Mouse (Mus musculus) ES-E14 (cell line): ENCODE measurements around the gene Ensa. TPM values are rescaled to one million over a fixed set of nuclear protein-coding genes. Genes with fewer than 3 reads are reported as not detected.

ENCODE experiments used
- DNase-seq: peaks from one replicate; pipeline ENCODE4 v3.0.0-alpha.2; 2013; ENCODE audit warnings: low read depth, low spot score
- H3K27ac ChIP-seq: 2 replicates; pipeline ENCODE4 v1.5.1; 2012; ENCODE audit warnings: low read depth, mild to moderate bottlenecking, low read length, moderate library complexity, mixed read lengths; ENCODE audit not compliant: poor library complexity, insufficient read depth, severe bottlenecking
- H3K36me3 ChIP-seq: 2 replicates; pipeline ENCODE4 v1.6.1; 2012; ENCODE audit warnings: mild to moderate bottlenecking, low read length, moderate library complexity, mixed read lengths; ENCODE audit not compliant: control insufficient read depth, poor library complexity, insufficient read depth, severe bottlenecking
- H3K4me1 ChIP-seq, 2 experiments: fragments of 150-350 bp in 1 of 2; sonication (generic) in 1 of 2; 2 replicates each; pipeline ENCODE4 v1.6.1; 2012; ENCODE audit warnings: low read length in 2 of 2, mild to moderate bottlenecking in 1 of 2, mixed read lengths in 1 of 2; ENCODE audit not compliant: control insufficient read depth in 2 of 2, insufficient read depth in 2 of 2, poor library complexity in 1 of 2
- H3K4me3 ChIP-seq, 2 experiments: fragments of 150-350 bp in 1 of 2; sonication (generic) in 1 of 2; 2 replicates each; pipeline ENCODE4 v1.5.1; 2012; ENCODE audit warnings: low read length in 2 of 2, low read depth in 1 of 2, mild to moderate bottlenecking in 1 of 2, mixed read lengths in 1 of 2; ENCODE audit not compliant: insufficient read depth in 1 of 2, poor library complexity in 1 of 2, severe bottlenecking in 1 of 2
- H3K9ac ChIP-seq: 2 replicates; pipeline ENCODE4 v1.6.1; 2012; ENCODE audit warnings: low read depth, mild to moderate bottlenecking, low read length, mixed read lengths; ENCODE audit not compliant: poor library complexity, insufficient read depth, severe bottlenecking
- H3K9me3 ChIP-seq: fragments of 150-350 bp; sonication (generic); 2 replicates; pipeline ENCODE4 v1.6.1; 2012; ENCODE audit warnings: low read depth, mild to moderate bottlenecking, low read length; ENCODE audit not compliant: control insufficient read depth, insufficient read depth
- CHD2 ChIP-seq: IDR thresholded peaks from 2 replicates; pipeline ENCODE4 v1.6.1; 2014; ENCODE audit warnings: mild to moderate bottlenecking, low read depth, low read length, inconsistent platforms
- HCFC1 ChIP-seq: IDR thresholded peaks from 2 replicates; pipeline ENCODE4 v1.6.1; 2012; ENCODE audit warnings: low read length, inconsistent platforms, borderline replicate concordance; ENCODE audit not compliant: insufficient read depth
- MAFK ChIP-seq: IDR thresholded peaks from 2 replicates; pipeline ENCODE4 v1.6.1; 2014; ENCODE audit warnings: mild to moderate bottlenecking, low read depth, low read length, inconsistent platforms; ENCODE audit not compliant: insufficient read depth
- ZC3H11A ChIP-seq: IDR thresholded peaks from 2 replicates; pipeline ENCODE4 v1.6.1; 2012; ENCODE audit warnings: low read depth, mild to moderate bottlenecking, inconsistent platforms, low read length, borderline replicate concordance
- ZNF384 ChIP-seq: IDR thresholded peaks from 2 replicates; pipeline ENCODE4 v1.6.1; 2012; ENCODE audit warnings: low read depth, low read length, inconsistent platforms
- in situ Hi-C, 2 experiments: fragments of 600-800 bp; cut with MboI; formaldehyde crosslinking; loops; one replicate each; pipeline ENCODE4 v1.15.1; 2025; ENCODE audit warnings: low sequenced_read_pairs in 2 of 2, inconsistent platforms in 1 of 2; ENCODE audit not compliant: unreplicated experiment in 2 of 2
- total RNA-seq: library from RNA; depleted of rRNA; stranded (reverse); fragments of 300-350 nt; gene quantifications from 2 replicates; pipeline ENCODE4 v1.2.3, GENCODE M21; 2012

The Ensa gene
- total RNA-seq, 1 experiment: 56.8 TPM

DNA sequence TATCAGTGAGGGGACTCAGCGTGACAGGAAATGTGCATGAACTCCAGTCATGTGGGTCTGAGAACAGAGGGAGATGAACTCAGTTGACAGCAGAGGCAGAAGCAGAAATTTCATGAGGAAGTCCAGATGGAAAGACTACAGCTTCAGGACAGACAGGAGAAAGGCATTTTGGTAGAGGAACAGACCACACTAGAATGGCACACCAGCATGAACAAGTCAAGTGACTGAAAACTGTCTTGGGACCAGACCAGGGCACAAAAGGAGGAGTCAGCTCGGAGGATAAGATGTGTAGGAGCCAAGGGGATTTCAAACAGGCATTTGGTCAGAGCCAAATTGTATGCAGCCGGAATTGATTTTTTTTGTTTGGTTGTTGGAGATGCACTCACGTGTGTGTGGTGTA is 10.8 kb downstream of the Ensa start:
- Histone ChIP-seq H3K36me3 (peaks cover 18% of the 10 kb centered on the region), H3K9ac (peak overlapping the region; percentile 41; the same call in 1 of the 2 replicates), H3K9me3 (no peaks in the 10 kb centered on the region), H3K4me1 (peaks cover 15 to 25% of the 10 kb centered on the region in 2 experiments), H3K4me3 (no peak overlapping the region), H3K27ac (peak overlapping the region; percentile 79)
- in situ Hi-C loops: no loop called here
- TF ChIP-seq CHD2 (no peak), HCFC1 (no peak), MAFK (no peak), ZC3H11A (no peak), ZNF384 (no peak)
- no peak for DNase-seq

DNA sequence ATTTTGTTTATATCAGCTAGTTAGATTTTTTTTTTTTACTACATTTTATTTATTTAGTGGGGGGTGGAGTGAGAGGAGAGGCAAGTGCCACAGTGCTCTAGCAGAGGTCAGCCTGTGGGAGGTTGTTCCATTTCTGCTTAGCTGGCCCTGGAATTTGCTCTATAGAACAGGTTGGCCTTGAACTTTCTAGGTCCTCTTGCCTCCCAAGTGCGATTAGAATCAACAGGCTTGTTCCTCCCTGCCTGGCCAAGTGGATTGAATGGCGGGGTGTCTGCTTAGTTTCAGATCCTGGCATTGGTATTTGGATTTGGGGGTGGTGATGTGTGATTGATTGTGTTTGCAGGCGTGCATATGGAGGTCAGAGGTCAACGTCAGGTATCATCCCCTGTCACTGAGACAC is 11.3 kb downstream of the Ensa start:
- DNase-seq: no peak
- H3K4me3 ChIP-seq: no peak overlapping the region
- TF ChIP-seq MAFK (no peak), ZNF384 (no peak), ZC3H11A (no peak), HCFC1 (no peak), CHD2 (no peak)
- no peaks in the 10 kb centered on the region for H3K9me3 ChIP-seq
- in situ Hi-C loops: no loop called here
- peak overlapping the region; percentile 17; the same call in 1 of the 2 replicates for H3K9ac ChIP-seq
- H3K4me1 ChIP-seq: peaks cover 16 to 25% of the 10 kb centered on the region in 2 experiments
- peaks cover 16% of the 10 kb centered on the region for H3K36me3 ChIP-seq
- peak overlapping the region; percentile 79; the same call in 1 of the 2 replicates for H3K27ac ChIP-seq

DNA sequence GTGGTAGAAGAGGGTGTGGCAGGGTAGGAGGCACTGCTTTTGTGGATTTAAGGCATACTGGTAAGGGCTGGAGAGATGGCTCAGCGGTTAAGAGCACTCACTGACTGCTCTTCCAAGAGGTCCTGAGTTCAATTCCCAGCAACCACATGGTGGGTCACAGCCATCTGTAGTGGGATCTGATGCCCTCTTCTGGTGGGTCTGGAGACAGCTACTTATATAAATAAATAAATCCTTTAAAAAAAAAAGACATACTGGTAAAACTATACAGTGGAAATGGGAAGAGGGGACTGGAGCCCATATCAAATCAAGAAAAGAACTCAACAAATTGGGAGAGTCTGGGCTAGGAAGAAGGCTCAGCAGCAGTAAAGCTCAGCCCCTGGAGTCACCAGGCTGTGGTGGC is 14.9 kb downstream of the Ensa start:
- TF ChIP-seq HCFC1: no peak
- TF ChIP-seq ZNF384: peak; percentile 75
- Histone ChIP-seq H3K4me3 (no peak overlapping the region), H3K36me3 (peaks cover 6% of the 10 kb centered on the region; the same call in 1 of the 2 replicates), H3K9ac (no peak overlapping the region), H3K27ac (peak overlapping the region; percentile 14; the same call in 1 of the 2 replicates), H3K9me3 (no peaks in the 10 kb centered on the region), H3K4me1 (peaks cover 27 to 35% of the 10 kb centered on the region in 2 experiments)
- no peak for DNase-seq
- in situ Hi-C loops: no loop called here

DNA sequence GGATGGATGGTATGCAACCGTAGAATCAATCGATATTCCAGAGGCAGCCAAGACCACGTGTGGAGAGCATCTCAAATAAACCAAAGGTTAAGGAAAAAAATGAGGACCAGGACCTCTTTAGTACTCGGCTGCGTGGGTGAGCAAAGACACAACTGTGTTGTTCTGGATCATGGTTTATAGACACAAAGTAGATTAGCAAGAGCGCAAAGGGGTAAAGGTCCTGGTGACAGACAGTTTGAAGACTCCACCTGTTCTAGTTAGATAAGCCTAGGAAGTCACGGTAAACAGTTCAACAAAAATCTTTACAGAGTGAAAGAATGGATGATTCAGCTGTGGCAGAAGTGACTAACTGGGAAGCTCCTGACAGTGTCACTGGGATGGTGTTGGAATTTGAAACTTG is 18.3 kb downstream of the Ensa start:
- Histone ChIP-seq H3K27ac (no peak overlapping the region; the same call in 1 of the 2 replicates), H3K36me3 (no peaks in the 10 kb centered on the region; the same call in 1 of the 2 replicates), H3K9me3 (no peaks in the 10 kb centered on the region), H3K4me1 (peaks cover 21 to 30% of the 10 kb centered on the region in 2 experiments), H3K4me3 (no peak overlapping the region), H3K9ac (peak overlapping the region; percentile 47; the same call in 1 of the 2 replicates)
- no peak for TF ChIP-seq MAFK
- TF ChIP-seq HCFC1: no peak
- no peak for TF ChIP-seq ZNF384
- TF ChIP-seq ZC3H11A: no peak
- TF ChIP-seq CHD2: no peak
- no peak for DNase-seq
- in situ Hi-C loops: no loop called here

DNA sequence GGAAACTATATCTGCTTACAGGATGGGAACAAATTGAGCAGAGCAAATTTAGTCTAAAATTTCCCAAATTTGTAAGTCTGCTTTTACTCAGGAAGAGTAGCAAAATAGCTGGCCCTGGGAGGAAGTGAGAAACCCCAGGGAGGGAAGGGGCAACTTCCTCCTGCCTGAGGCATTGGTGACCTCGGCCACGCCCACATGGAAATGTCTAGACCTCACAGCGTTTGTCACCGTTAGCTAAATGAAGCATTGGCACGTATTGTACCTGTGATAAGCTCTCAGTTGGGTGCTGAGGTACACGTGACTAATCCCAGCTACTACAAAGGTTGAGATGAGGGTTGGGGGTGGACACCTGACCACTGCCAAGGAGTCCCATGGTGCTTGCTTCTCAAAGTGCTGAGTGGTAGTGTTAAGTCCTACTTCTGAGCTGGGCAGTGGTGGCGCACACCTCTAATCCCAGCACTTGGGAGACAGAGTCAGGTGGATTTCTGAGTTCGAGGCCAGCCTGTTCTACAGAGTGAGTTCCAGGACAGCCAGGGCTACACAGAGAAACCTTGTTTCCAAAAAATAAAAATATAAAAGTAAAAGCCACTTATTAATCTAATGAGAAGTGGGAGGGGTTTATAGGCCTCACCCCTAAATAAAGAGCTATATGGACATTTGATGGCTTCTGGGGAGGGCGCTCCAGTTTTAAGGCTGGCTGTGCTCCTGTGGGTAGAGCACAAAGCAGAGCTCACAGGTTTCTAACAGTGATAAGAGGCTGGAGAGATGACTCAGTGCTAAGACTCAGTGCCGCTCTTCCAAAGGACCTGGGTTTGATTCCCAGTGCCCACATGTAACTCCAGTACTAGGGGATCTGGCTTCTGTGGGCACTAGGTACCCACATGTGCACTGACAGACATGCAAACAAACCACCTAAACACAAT is 20.8 kb downstream of the Ensa start:
- in situ Hi-C loops: no loop called here
- Histone ChIP-seq H3K4me1 (peaks cover 22 to 34% of the 10 kb centered on the region in 2 experiments), H3K36me3 (no peaks in the 10 kb centered on the region), H3K27ac (peak overlapping the region; percentile 86), H3K9ac (no peak overlapping the region; the same call in 1 of the 2 replicates), H3K9me3 (no peaks in the 10 kb centered on the region), H3K4me3 (no peak overlapping the region)
- DNase-seq: no peak
- TF ChIP-seq ZNF384: no peak
- no peak for TF ChIP-seq HCFC1
- TF ChIP-seq ZC3H11A: no peak
- TF ChIP-seq MAFK: no peak
- TF ChIP-seq CHD2: no peak
